Mouse (Mus musculus): ENCODE results near the gene Mvd.

The Mvd gene

GRCm38 (mm10) chr8:122457171-122457570, 13.9 kb upstream of the Mvd start:
- no peak for DNase-seq (ENCODE audit: low spot score)

GRCm38 (mm10) chr8:122454409-122454808, 11.2 kb upstream of the Mvd start:
- DNase-seq (ENCODE audit: low spot score) = no peak

GRCm38 (mm10) chr8:122452154-122452553, 8.9 kb upstream of the Mvd start:
- DNase-seq (ENCODE audit: low spot score) = no peak

- no peak for DNase-seq (ENCODE audit: low spot score)
Observed at GRCm38 (mm10) chr8:122451161-122451703, 8.0 kb upstream of the Mvd start.

DNA sequence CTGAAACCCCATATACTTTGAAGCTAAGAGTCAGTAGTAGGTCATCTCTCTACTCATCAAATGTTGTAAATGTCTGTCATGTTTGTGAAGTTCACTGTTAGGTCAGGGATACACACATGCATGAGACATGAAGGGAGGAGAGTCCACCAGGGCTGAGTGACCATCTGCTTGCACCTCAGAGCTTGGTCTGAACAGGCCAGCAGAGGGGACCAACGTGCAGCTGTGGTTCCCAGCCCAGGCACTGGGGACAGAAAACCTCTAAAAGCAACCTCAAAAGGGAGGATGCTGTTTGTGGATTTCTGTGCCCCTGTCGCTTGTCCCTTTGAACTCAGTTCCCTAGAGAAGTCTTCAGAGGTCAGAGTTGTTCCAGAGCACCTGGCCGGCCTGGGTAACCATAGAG, 2.0 kb upstream of the Mvd start:
- no peak for DNase-seq (ENCODE audit: low spot score)

GRCm38 (mm10) chr8:122444058-122444748, 981 bp upstream of the Mvd start:
- peak; percentile 94 for DNase-seq (ENCODE audit: low spot score)

DNA sequence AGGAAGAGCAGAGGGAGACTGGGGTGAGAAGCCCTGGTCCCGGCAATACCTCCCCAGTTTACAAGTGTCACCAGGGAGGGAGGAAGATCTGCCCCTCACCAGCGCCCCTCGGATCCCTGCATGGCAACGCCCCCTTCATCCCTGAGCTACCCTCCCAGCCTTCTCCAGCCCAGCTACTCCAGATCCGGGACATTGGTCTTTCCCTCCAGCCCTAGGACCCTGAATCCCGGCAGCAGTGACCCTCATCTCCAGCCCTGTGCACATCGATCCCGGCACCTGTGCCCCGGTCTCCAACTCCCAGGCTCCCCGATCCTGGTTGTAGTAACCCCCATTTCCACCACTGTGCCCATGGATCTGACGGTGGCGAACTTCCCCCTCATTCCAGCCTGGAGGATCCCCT, 441 bp downstream of the Mvd start:
- no peak for DNase-seq (ENCODE audit: low spot score)

- DNase-seq (ENCODE audit: low spot score) = no peak
Observed at GRCm38 (mm10) chr8:122442356-122442755, 866 bp downstream of the Mvd start.

GRCm38 (mm10) chr8:122441326-122441725, 1.9 kb downstream of the Mvd start:
- no peak for DNase-seq (ENCODE audit: low spot score)

DNA sequence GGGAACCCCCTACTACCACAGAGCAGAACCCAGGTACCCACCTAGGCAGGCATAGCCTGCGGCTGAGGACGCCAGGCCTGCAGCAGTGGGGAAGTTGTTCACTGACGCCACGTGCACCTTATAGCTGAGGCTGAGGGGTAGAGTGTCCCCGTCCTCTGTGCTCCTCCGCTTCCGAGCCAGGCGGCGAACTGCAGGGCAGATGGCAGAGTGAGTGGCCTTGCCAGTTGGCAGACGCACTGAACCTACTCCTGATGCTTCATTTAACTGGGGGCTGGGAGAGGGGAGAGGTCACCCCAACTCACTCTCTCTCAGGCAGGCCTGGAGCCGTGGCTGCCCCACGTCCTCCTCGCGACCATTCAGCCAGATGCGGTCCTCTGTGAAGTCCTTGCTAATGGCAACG, 3.9 kb downstream of the Mvd start:
- DNase-seq (ENCODE audit: low spot score) = no peak

DNA sequence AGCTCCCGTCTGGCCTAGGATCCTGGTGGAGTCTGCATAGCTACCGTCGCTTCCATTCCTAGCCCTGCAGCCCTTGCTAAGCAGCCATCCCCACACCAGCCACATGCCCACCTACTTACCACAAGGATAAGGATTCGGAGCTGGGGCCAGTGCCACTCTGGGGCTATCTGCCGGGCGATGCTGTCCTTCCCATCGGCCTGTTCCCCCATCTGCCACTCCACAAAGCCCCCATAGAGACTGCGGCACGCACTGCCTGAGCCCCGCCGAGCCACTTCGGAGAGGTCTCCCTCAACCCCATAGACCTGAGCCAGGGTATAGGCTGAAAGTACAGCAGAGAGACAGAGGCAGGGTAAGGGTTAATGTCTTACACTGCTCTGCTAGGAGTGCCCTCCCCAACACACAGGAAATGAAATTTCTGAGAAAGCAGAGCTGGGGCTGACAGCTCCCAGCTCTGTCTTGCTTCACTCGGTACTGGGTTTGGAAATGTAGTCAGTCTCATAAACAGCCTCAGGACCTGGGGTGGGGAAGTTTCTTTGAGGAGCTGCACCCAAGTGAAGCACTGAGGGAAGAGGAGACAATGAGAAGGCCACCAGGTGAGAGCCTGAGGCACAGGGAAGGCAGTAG, 5.4 kb downstream of the Mvd start:
- DNase-seq (ENCODE audit: low spot score) = no peak

DNA sequence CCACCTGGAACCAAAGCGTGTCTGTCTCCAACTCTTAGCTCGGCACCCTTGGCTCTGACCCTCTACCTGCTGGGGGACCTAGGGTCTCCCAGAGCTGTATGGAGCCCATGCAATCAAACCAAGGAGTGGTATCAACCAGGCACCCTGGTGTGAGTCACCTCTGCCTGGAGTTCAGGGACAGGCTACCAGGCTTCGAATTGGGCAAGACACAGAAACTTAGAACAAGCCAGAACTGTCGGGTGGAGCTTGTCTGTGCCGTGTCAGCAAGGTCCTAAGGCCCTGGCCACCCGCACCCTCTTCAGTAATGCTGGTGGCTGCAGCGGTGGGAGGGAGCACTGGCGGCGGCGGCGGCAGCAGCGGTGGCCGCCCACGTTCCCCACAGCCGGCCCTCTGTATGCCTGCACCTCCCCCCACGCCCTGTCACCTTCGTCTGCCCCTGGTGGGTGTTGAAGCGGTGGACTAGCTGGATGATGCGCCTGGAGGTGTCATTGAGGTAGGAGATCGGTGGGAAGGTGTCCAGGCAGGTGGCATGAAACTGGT, 6.6 kb downstream of the Mvd start:
- no peak for DNase-seq (ENCODE audit: low spot score)

DNA sequence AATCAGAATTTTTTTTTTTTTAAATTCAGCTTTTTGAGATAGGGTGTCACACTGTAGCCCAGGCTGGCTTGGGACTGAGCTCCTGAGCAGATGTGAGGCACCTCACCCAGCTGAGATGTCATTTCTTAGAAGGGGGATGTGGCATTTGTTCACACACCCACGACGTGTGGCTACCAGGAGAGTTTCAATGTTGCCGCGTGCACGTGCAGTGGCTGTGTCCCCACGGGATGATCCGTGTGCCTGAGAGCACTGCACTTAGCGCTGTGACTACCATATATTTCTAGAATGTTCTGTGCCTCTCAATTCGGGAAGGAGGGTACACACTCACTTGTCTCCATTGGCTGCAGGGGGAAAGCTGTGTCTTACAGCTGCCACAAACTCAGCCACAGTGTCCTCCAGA, 7.1 kb downstream of the Mvd start:
- DNase-seq (ENCODE audit: low spot score) = no peak

- DNase-seq (ENCODE audit: low spot score) = no peak
Observed at GRCm38 (mm10) chr8:122435375-122435774, 7.8 kb downstream of the Mvd start.

DNA sequence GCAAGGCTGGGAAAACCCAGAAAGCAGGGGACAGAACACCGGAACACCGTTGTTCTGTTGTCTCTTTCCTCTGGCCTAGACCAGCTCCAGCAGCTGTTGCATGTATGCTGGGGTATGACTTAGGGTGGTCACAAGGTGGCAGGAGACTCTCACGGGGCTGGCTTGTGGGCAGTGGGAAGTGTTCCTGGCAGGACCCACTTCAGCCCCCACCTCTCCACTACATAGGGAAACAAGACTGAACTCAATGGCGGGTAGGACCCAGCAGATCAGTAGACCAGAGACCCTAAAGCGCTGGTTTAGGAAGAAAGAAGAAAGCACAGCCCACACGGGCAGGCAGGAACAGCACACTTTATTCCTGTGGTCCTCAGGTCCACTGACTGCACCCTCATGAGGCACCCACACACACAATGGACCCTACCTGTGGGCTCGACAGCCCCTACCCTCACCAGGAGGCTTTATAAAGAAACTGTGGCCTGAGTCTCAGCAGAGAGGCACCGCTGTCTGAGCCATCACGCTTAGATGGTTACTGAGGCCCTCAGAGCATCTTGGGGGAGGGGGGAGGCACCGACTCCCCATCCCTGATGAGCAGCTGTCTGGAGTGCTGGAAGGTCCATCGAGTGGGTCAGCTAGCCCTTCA, 9.8 kb downstream of the Mvd start:
- DNase-seq (ENCODE audit: low spot score) = no peak

GRCm38 (mm10) chr8:122432443-122433268, 10.6 kb downstream of the Mvd start, which contains the start of gene Cyba:
Gene Cyba (minus strand): TSS chr8:122432930.
- peak; percentile 89 for DNase-seq (ENCODE audit: low spot score)

GRCm38 (mm10) chr8:122431694-122432442, 11.4 kb downstream of the Mvd start:
- DNase-seq (ENCODE audit: low spot score) = no peak

DNA sequence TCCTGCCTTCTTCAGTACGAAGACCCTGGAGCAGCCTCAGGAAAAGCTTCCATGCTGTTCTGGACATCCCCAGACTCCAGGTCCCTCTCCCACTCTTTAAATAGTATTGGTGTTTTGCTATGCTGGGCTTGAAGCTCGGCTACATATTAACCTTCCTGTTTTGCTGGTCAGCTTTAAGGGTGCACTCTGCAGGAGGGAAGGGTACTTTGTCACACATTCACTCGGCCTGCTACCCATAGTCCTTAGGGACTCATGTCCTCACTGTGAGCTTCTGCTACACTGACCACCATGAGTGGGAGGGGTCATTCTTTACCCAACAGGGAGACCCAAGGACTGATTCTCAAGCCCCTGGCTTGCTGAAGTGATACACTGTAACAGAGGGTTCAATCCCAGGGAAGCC, 12.6 kb downstream of the Mvd start:
- DNase-seq (ENCODE audit: low spot score) = no peak

DNA sequence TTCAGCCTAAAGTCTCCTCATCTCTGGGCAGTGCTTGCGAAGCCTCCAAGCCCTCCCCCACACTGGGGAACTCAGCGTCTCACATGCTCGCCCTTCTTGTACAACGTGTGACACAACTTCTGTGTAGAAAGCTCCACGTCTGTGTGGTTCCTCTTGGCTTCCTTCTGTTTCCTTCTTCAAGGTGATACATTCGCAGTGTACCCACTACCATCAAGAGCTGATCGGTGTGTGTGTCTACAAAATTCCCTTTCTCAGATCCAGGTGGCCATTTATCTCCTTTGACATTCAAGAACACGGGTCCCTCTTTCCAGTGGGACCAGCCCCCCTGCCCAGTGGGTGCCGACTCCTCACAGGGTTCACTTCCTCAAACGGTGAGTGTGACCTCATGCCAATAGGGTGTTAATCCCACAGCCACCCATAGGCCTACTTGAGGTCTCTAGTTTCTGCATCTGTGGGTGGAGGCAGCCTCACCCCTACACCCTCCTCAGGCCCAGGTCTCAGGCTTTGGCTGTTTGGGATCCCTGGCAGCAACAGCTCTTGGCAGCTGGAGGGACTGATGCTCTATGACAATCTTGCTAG, 13.1 kb downstream of the Mvd start:
- DNase-seq (ENCODE audit: low spot score) = peak; percentile 70

DNA sequence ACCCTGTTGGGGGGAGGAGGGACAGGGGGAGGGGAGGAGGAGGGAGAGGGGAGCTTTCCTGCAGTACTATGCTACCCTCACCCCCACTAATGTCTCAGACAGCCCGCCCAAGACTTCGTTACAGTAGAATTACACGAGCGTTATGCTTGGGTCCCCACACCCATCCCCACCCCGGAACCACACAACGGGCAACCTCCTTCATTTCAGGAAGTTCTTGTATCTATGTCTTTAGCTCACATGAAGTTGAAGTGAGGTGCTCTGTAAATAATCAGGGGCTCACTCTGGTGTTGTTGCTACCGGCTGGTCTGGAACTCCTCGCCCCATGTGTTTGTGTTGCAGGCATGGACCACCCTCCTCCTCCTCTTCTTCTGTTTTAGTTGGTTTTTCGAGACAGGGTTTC, 15.1 kb downstream of the Mvd start:
- peak; percentile 26 for DNase-seq (ENCODE audit: low spot score)

DNA sequence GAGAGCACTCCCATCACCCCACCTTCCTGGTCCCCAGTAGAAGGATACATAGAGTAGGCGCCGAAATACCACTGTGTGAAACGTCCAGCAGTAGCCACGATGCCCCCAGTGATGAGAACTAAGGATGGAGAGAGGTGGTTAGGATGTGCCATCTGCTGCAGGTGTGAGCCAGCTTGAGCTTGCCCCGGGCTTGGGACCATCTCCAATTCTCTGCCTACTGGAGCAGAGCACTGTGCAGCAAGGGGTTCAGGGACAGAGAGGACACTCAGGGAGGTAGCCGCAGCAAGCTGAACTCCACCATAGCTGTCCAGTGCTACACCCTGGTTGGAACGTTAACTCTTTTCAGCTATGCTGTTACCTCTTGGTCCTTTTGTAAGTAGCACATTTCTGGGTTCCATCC, 15.6 kb downstream of the Mvd start:
- DNase-seq (ENCODE audit: low spot score) = no peak
